Mouse (Mus musculus): ENCODE measurements around the gene Efna2.

GRCm38 (mm10) chr10:80156002-80156751 is 23.1 kb upstream of the Efna2 start:
- no peak for TF ChIP-seq CTCF (IDR thresholded peaks at IDR 0.05; ENCODE audit: extremely low read depth, insufficient read depth, low read length)
- no peak for TF ChIP-seq POLR2A (IDR thresholded peaks at IDR 0.05; ENCODE audit: extremely low read depth, insufficient read depth, low read length)
